Mouse (Mus musculus): ENCODE results near the gene Tmem92. TPM values are rescaled to one million over a fixed set of nuclear protein-coding genes. Genes with fewer than 3 reads are reported as not detected.

Tmem92 gene
- total and polyA plus RNA-seq, 2 experiments from 2014 or later, result not detected

- Histone ChIP-seq H3K9ac (replicated peaks; ENCODE audit: low read depth, low read length) (no peak overlapping the region), H3K27ac (ENCODE audit: low read depth) (no peak overlapping the region), H3K4me3 (ENCODE audit: low read depth, low read length) (no peak overlapping the region), H3K4me2 (ENCODE audit: low read depth, low read length) (no peak overlapping the region), H3K36me3 (replicated peaks; ENCODE audit: control insufficient read depth, insufficient read depth, low read length) (no peaks in the 10 kb centered on the region), H3K4me1 (ENCODE audit: control insufficient read depth, insufficient read depth) (no peaks in the 10 kb centered on the region), H3K27me3 (ENCODE audit: control insufficient read depth, insufficient read depth, low read length) (no peaks in the 10 kb centered on the region), H3K9me3 (replicated peaks; ENCODE audit: control insufficient read depth, low read length) (no peaks in the 10 kb centered on the region)
- ATAC-seq (ENCODE audit: insufficient read depth, low read depth), result no peak; the same call in 1 of the 2 replicates
- TF ChIP-seq EP300 (IDR thresholded peaks at IDR 0.05; ENCODE audit: low read depth) (no peak), CTCF (IDR thresholded peaks at IDR 0.05; ENCODE audit: low read depth) (peak; percentile 89)
- peak; percentile 45 for DNase-seq (ENCODE audit: low spot score)
- WGBS, result 19% methylated on average over 5 of the region's 5 CpGs
Measured at GRCm38 (mm10) chr11:94730261-94730660, 52.2 kb downstream of the Tmem92 start.

GRCm38 (mm10) chr11:94729565-94729964 is 52.9 kb downstream of the Tmem92 start:
- no peak for DNase-seq (ENCODE audit: low spot score)
- 24% methylated on average over 4 of the region's 4 CpGs for WGBS

GRCm38 (mm10) chr11:94728545-94728944 is 54.0 kb downstream of the Tmem92 start:
- H3K4me2 ChIP-seq (ENCODE audit: low read depth, low read length), result no peak overlapping the region
- ATAC-seq (ENCODE audit: insufficient read depth, low read depth), result no peak
- DNase-seq (ENCODE audit: low spot score), result no peak
- H3K9me3 ChIP-seq (replicated peaks; ENCODE audit: control insufficient read depth, low read length), result no peaks in the 10 kb centered on the region
- H3K4me3 ChIP-seq (ENCODE audit: low read depth, low read length), result no peak overlapping the region
- 82% methylated on average over 3 of the region's 3 CpGs for WGBS
- H3K4me1 ChIP-seq (ENCODE audit: control insufficient read depth, insufficient read depth), result no peaks in the 10 kb centered on the region
- no peak overlapping the region for H3K27ac ChIP-seq (ENCODE audit: low read depth)
- H3K9ac ChIP-seq (replicated peaks; ENCODE audit: low read depth, low read length), result no peak overlapping the region
- TF ChIP-seq EP300 (IDR thresholded peaks at IDR 0.05; ENCODE audit: low read depth) (no peak), CTCF (IDR thresholded peaks at IDR 0.05; ENCODE audit: low read depth) (no peak)
- no peaks in the 10 kb centered on the region for H3K36me3 ChIP-seq (replicated peaks; ENCODE audit: control insufficient read depth, insufficient read depth, low read length)
- H3K27me3 ChIP-seq (ENCODE audit: control insufficient read depth, insufficient read depth, low read length), result no peaks in the 10 kb centered on the region

More at GRCm38 (mm10) chr11:94729565-94729964, 52.9 kb downstream of the Tmem92 start:
- Histone ChIP-seq H3K4me2 (ENCODE audit: low read depth, low read length) (no peak overlapping the region), H3K27me3 (ENCODE audit: control insufficient read depth, insufficient read depth, low read length) (no peaks in the 10 kb centered on the region), H3K27ac (ENCODE audit: low read depth) (no peak overlapping the region), H3K9me3 (replicated peaks; ENCODE audit: control insufficient read depth, low read length) (no peaks in the 10 kb centered on the region), H3K36me3 (replicated peaks; ENCODE audit: control insufficient read depth, insufficient read depth, low read length) (no peaks in the 10 kb centered on the region), H3K9ac (replicated peaks; ENCODE audit: low read depth, low read length) (no peak overlapping the region), H3K4me1 (ENCODE audit: control insufficient read depth, insufficient read depth) (no peaks in the 10 kb centered on the region), H3K4me3 (ENCODE audit: low read depth, low read length) (no peak overlapping the region)
- TF ChIP-seq EP300 (IDR thresholded peaks at IDR 0.05; ENCODE audit: low read depth), result no peak
- 0 out of 2 replicates have a peak, but pooled peaks have one; percentile 2 for TF ChIP-seq CTCF (IDR thresholded peaks at IDR 0.05; ENCODE audit: low read depth)
- ATAC-seq (ENCODE audit: insufficient read depth, low read depth), result no peak

- H3K27ac ChIP-seq (ENCODE audit: low read depth), result no peak overlapping the region
- no peaks in the 10 kb centered on the region for H3K36me3 ChIP-seq (replicated peaks; ENCODE audit: control insufficient read depth, insufficient read depth, low read length)
- no peak overlapping the region for H3K4me3 ChIP-seq (ENCODE audit: low read depth, low read length)
- no peaks in the 10 kb centered on the region for H3K4me1 ChIP-seq (ENCODE audit: control insufficient read depth, insufficient read depth)
- no peak for ATAC-seq (ENCODE audit: insufficient read depth, low read depth)
- no peak for DNase-seq (ENCODE audit: low spot score)
- H3K27me3 ChIP-seq (ENCODE audit: control insufficient read depth, insufficient read depth, low read length), result no peaks in the 10 kb centered on the region
- H3K9ac ChIP-seq (replicated peaks; ENCODE audit: low read depth, low read length), result no peak overlapping the region
- 75% methylated on average over 3 of the region's 3 CpGs for WGBS
- TF ChIP-seq EP300 (IDR thresholded peaks at IDR 0.05; ENCODE audit: low read depth), result no peak
- no peak for TF ChIP-seq CTCF (IDR thresholded peaks at IDR 0.05; ENCODE audit: low read depth)
- no peak overlapping the region for H3K4me2 ChIP-seq (ENCODE audit: low read depth, low read length)
- no peaks in the 10 kb centered on the region for H3K9me3 ChIP-seq (replicated peaks; ENCODE audit: control insufficient read depth, low read length)
Measured at GRCm38 (mm10) chr11:94727306-94727705, 55.2 kb downstream of the Tmem92 start.

Other genes starting within 250 kb of the Tmem92 start
- 14.5 and 17.7 TPM in 2 replicates for gene Rsad1, start 233.4 kb downstream of the Tmem92 start, total RNA-seq (2014; rRNA removed; ENCODE audit: low replicate concordance)
- 9.2 and 9.8 TPM in 2 replicates for gene Rsad1, start 233.4 kb downstream of the Tmem92 start, polyA plus RNA-seq (2015; fragmentation: Nextera tagmentation; extraction: Ambion mirVana)
- gene Chad, start 217.7 kb downstream of the Tmem92 start, total RNA-seq (2014; rRNA removed; ENCODE audit: low replicate concordance), result not detected in 2 replicates
- 0.36 and 4.4 TPM in 2 replicates for gene Chad, start 217.7 kb downstream of the Tmem92 start, polyA plus RNA-seq (2015; fragmentation: Nextera tagmentation; extraction: Ambion mirVana)
- gene Acsf2, start 180.8 kb downstream of the Tmem92 start, total RNA-seq (2014; rRNA removed; ENCODE audit: low replicate concordance), result 6.6 and 8.9 TPM in 2 replicates
- 2.6 and 2.7 TPM in 2 replicates for gene Acsf2, start 180.8 kb downstream of the Tmem92 start, polyA plus RNA-seq (2015; fragmentation: Nextera tagmentation; extraction: Ambion mirVana)
- 71.9 and 73.3 TPM in 2 replicates for gene Lrrc59, start 152.9 kb downstream of the Tmem92 start, total RNA-seq (2014; rRNA removed; ENCODE audit: low replicate concordance)
- 62.2 and 67.0 TPM in 2 replicates for gene Lrrc59, start 152.9 kb downstream of the Tmem92 start, polyA plus RNA-seq (2015; fragmentation: Nextera tagmentation; extraction: Ambion mirVana)
- 45.2 and 63.8 TPM in 2 replicates for gene Mrpl27, start 128.9 kb downstream of the Tmem92 start, total RNA-seq (2014; rRNA removed; ENCODE audit: low replicate concordance)
- 167 and 170 TPM in 2 replicates for gene Mrpl27, start 128.9 kb downstream of the Tmem92 start, polyA plus RNA-seq (2015; fragmentation: Nextera tagmentation; extraction: Ambion mirVana)
- 5.9 and 7.6 TPM in 2 replicates for gene Eme1, start 128.7 kb downstream of the Tmem92 start, total RNA-seq (2014; rRNA removed; ENCODE audit: low replicate concordance)
- gene Eme1, start 128.7 kb downstream of the Tmem92 start, polyA plus RNA-seq (2015; fragmentation: Nextera tagmentation; extraction: Ambion mirVana), result 2.4 and 3.4 TPM in 2 replicates
- 23.3 and 25.4 TPM in 2 replicates for gene Xylt2, start 105.2 kb downstream of the Tmem92 start, total RNA-seq (2014; rRNA removed; ENCODE audit: low replicate concordance)
- gene Xylt2, start 105.2 kb downstream of the Tmem92 start, polyA plus RNA-seq (2015; fragmentation: Nextera tagmentation; extraction: Ambion mirVana), result 7.0 and 7.5 TPM in 2 replicates
- not detected in 2 replicates for gene Gm11541, start 78.2 kb downstream of the Tmem92 start, total RNA-seq (2014; rRNA removed; ENCODE audit: low replicate concordance)
- 0.08 and 0.11 TPM in 2 replicates for gene Gm11541, start 78.2 kb downstream of the Tmem92 start, polyA plus RNA-seq (2015; fragmentation: Nextera tagmentation; extraction: Ambion mirVana)
- not detected in 2 replicates for gene Cdc34b, start 40.9 kb downstream of the Tmem92 start, total RNA-seq (2014; rRNA removed; ENCODE audit: low replicate concordance)
- gene Cdc34b, start 40.9 kb downstream of the Tmem92 start, polyA plus RNA-seq (2015; fragmentation: Nextera tagmentation; extraction: Ambion mirVana), result 0.12 TPM in 1 of 2 replicates, not detected in the other
- gene Col1a1, start 153.5 kb upstream of the Tmem92 start, total RNA-seq (2014; rRNA removed; ENCODE audit: low replicate concordance), result 263 and 322 TPM in 2 replicates
- gene Col1a1, start 153.5 kb upstream of the Tmem92 start, polyA plus RNA-seq (2015; fragmentation: Nextera tagmentation; extraction: Ambion mirVana), result 334 and 345 TPM in 2 replicates
- not detected in 2 replicates for gene Hils1, start 184.9 kb upstream of the Tmem92 start, total RNA-seq (2014; rRNA removed; ENCODE audit: low replicate concordance)
- gene Hils1, start 184.9 kb upstream of the Tmem92 start, polyA plus RNA-seq (2015; fragmentation: Nextera tagmentation; extraction: Ambion mirVana), result 0.27 TPM in 1 of 2 replicates, not detected in the other
- gene Sgca, start 193.6 kb upstream of the Tmem92 start, total RNA-seq (2014; rRNA removed; ENCODE audit: low replicate concordance), result 47.5 and 313 TPM in 2 replicates
- 62.2 and 62.4 TPM in 2 replicates for gene Sgca, start 193.6 kb upstream of the Tmem92 start, polyA plus RNA-seq (2015; fragmentation: Nextera tagmentation; extraction: Ambion mirVana)
- gene Ppp1r9b, start 208.3 kb upstream of the Tmem92 start, total RNA-seq (2014; rRNA removed; ENCODE audit: low replicate concordance), result 27.6 and 38.6 TPM in 2 replicates
- gene Ppp1r9b, start 208.3 kb upstream of the Tmem92 start, polyA plus RNA-seq (2015; fragmentation: Nextera tagmentation; extraction: Ambion mirVana), result 4.5 and 4.7 TPM in 2 replicates
- 6.2 and 9.5 TPM in 2 replicates for gene Samd14, start 227.2 kb upstream of the Tmem92 start, total RNA-seq (2014; rRNA removed; ENCODE audit: low replicate concordance)
- gene Samd14, start 227.2 kb upstream of the Tmem92 start, polyA plus RNA-seq (2015; fragmentation: Nextera tagmentation; extraction: Ambion mirVana), result 4.6 and 4.8 TPM in 2 replicates

Data from heart, postnatal 0 days (tissue).